Mouse (Mus musculus) heart, postnatal 10 days (tissue): Measurements from ENCODE around the gene AL607142.1. TPM values are rescaled to one million over a fixed set of nuclear protein-coding genes. Genes with fewer than 3 reads are reported as not detected.
A peak's percentile ranks its signal among the peaks of the same experiment; 100 is the strongest.

Experiments
- DNase-seq, 2 experiments: peaks; one replicate each; pipeline ENCODE4 v3.0.0; 2021
- intact Hi-C: fragments of 180-260 bp; cut with DNase I; formaldehyde crosslinking; loops from one replicate; pipeline ENCODE4 v1.15.1; 2025
- total RNA-seq, 2 experiments: library from RNA; stranded (reverse); gene quantifications; 2 replicates each; pipeline ENCODE4 v1.2.3; 2021

AL607142.1 gene
- total RNA-seq, 2 experiments from 2014 or later, result not detected

GRCm38 (mm10) chr4:120091997-120092783 is 27.4 kb downstream of the AL607142.1 start:
- peak; percentile 81 to 83 for DNase-seq
- intact Hi-C loops, result loop anchor here (2.0 kb wide), 1 partner anchor 15 kb away; no protein-coding TSS in a partner anchor

GRCm38 (mm10) chr4:120096935-120097334 is 32.1 kb downstream of the AL607142.1 start:
- intact Hi-C loops, result no loop called here

GRCm38 (mm10) chr4:120101186-120101585 is 36.4 kb downstream of the AL607142.1 start:
- intact Hi-C loops, result loop anchor here (5.0 kb wide), 3 partner anchors 69 to 469 kb away; no protein-coding TSS in a partner anchor

More at GRCm38 (mm10) chr4:120096935-120097334, 32.1 kb downstream of the AL607142.1 start:
- no peak for DNase-seq

GRCm38 (mm10) chr4:120104599-120104998 is 39.8 kb downstream of the AL607142.1 start:
- intact Hi-C loops, result loop anchor here (1.0 to 5.0 kb wide), 5 partner anchors 72 to 472 kb away; no protein-coding TSS in a partner anchor
- DNase-seq, result peak; percentile 75 to 87

More at GRCm38 (mm10) chr4:120101186-120101585, 36.4 kb downstream of the AL607142.1 start:
- DNase-seq, result no peak

GRCm38 (mm10) chr4:120106362-120106761 is 41.6 kb downstream of the AL607142.1 start:
- intact Hi-C loops, result no loop called here

GRCm38 (mm10) chr4:120107787-120108186 is 43.0 kb downstream of the AL607142.1 start:
- no peak for DNase-seq
- intact Hi-C loops, result no loop called here

More at GRCm38 (mm10) chr4:120106362-120106761, 41.6 kb downstream of the AL607142.1 start:
- DNase-seq, result no peak

- no peak for DNase-seq
- intact Hi-C loops, result no loop called here
These were observed 50.7 kb downstream of the AL607142.1 start for GRCm38 (mm10) chr4:120115516-120115915.

GRCm38 (mm10) chr4:120116312-120116711 is 51.5 kb downstream of the AL607142.1 start:
- intact Hi-C loops, result no loop called here
- DNase-seq, result no peak

GRCm38 (mm10) chr4:120120276-120120675 is 55.5 kb downstream of the AL607142.1 start:
- peak; percentile 75 to 81 for DNase-seq
- intact Hi-C loops, result loop anchor here (2.0 kb wide), 1 partner anchor 67 kb away; no protein-coding TSS in a partner anchor

GRCm38 (mm10) chr4:120124656-120125055 is 59.9 kb downstream of the AL607142.1 start:
- intact Hi-C loops, result loop anchor here (5.0 kb wide), 2 partner anchors 207 to 258 kb away; no protein-coding TSS in a partner anchor
- DNase-seq, result no peak

- intact Hi-C loops, result loop anchor here (5.0 kb wide), 2 partner anchors 209 to 256 kb away; no protein-coding TSS in a partner anchor
- peak; percentile 78 to 82 for DNase-seq
These were observed 61.3 kb downstream of the AL607142.1 start for GRCm38 (mm10) chr4:120126047-120126446.

GRCm38 (mm10) chr4:120127333-120127732 is 62.5 kb downstream of the AL607142.1 start:
- DNase-seq, result no peak
- intact Hi-C loops, result loop anchor here (5.0 kb wide), 2 partner anchors 210 to 255 kb away; no protein-coding TSS in a partner anchor

GRCm38 (mm10) chr4:120128033-120128432 is 63.2 kb downstream of the AL607142.1 start:
- peak; percentile 79 to 84 for DNase-seq
- intact Hi-C loops, result loop anchor here (5.0 kb wide), 2 partner anchors 211 to 254 kb away; no protein-coding TSS in a partner anchor

- intact Hi-C loops, result loop anchor here (5.0 kb wide), 2 partner anchors 212 to 253 kb away; no protein-coding TSS in a partner anchor
- peak; percentile 73 for DNase-seq
These were observed 64.6 kb downstream of the AL607142.1 start for GRCm38 (mm10) chr4:120129233-120129885.

GRCm38 (mm10) chr4:120130926-120131325 is 66.1 kb downstream of the AL607142.1 start:
- intact Hi-C loops, result no loop called here
- no peak for DNase-seq

GRCm38 (mm10) chr4:120131441-120132220 is 66.8 kb downstream of the AL607142.1 start:
- intact Hi-C loops, result no loop called here
- peak; percentile 93 for DNase-seq

GRCm38 (mm10) chr4:120134223-120134622 is 69.4 kb downstream of the AL607142.1 start:
- intact Hi-C loops, result no loop called here
- no peak for DNase-seq

- no peak for DNase-seq
- intact Hi-C loops, result no loop called here
These were observed 77.0 kb downstream of the AL607142.1 start for GRCm38 (mm10) chr4:120141810-120142209.

- intact Hi-C loops, result no loop called here
- no peak for DNase-seq
These were observed 78.1 kb downstream of the AL607142.1 start for GRCm38 (mm10) chr4:120142905-120143304.
